Mouse (Mus musculus) midbrain, embryonic 13.5 days (tissue): ENCODE measurements at regions not wholly inside any gene's neighbourhood (a gene's known extent, or its start where the extent isn't known, plus 50 kb on each side); places are given as distances from the start of the nearest gene placed in this dataset.

Experiments
- ATAC-seq: fragments of 200-750 bp; cut with Nextera tagmentation; 2 replicates; pipeline ENCODE4 v1.8.0; 2017; ENCODE audit warnings: mild to moderate bottlenecking, moderate TSS enrichment, moderate library complexity
- H3K27ac ChIP-seq: fragments of 300-500 bp; sonication (generic); 2 replicates; pipeline ENCODE4 v1.5.1; 2015; ENCODE audit warnings: inconsistent platforms, mild to moderate bottlenecking, moderate library complexity
- H3K27me3 ChIP-seq: fragments of 300-500 bp; sonication (generic); 2 replicates; pipeline ENCODE4 v1.6.1; 2015; ENCODE audit warnings: mild to moderate bottlenecking, inconsistent platforms
- H3K36me3 ChIP-seq: fragments of 300-500 bp; sonication (generic); 2 replicates; pipeline ENCODE4 v1.6.1; 2015; ENCODE audit warnings: mild to moderate bottlenecking, inconsistent platforms
- H3K4me1 ChIP-seq: fragments of 300-500 bp; sonication (generic); replicated peaks from 2 replicates; pipeline ENCODE4 v1.6.1; 2015; ENCODE audit warnings: inconsistent platforms
- H3K4me2 ChIP-seq: fragments of 300-500 bp; sonication (generic); replicated peaks from 2 replicates; pipeline ENCODE4 v1.6.1; 2015; ENCODE audit warnings: moderate library complexity, mild to moderate bottlenecking, inconsistent platforms
- H3K4me3 ChIP-seq: fragments of 300-500 bp; sonication (generic); replicated peaks from 2 replicates; pipeline ENCODE4 v1.5.1; 2015; ENCODE audit warnings: mild to moderate bottlenecking, inconsistent platforms
- H3K9ac ChIP-seq: fragments of 300-500 bp; sonication (generic); replicated peaks from 2 replicates; pipeline ENCODE4 v1.6.1; 2015; ENCODE audit warnings: mild to moderate bottlenecking, inconsistent platforms
- H3K9me3 ChIP-seq: fragments of 300-500 bp; sonication (generic); 2 replicates; pipeline ENCODE4 v1.6.1; 2016; ENCODE audit warnings: mild to moderate bottlenecking, inconsistent platforms
- WGBS: fragments of 180-500 bp; shearing (Covaris S2); methylation state at CpG from one replicate; pipeline ENCODE4 v1.1.7; 2015; 5-methylcytosine and 5-hydroxymethylcytosine counted together

- Histone ChIP-seq H3K27ac (no peak overlapping the region), H3K4me1 (no peaks in the 10 kb centered on the region), H3K9me3 (no peaks in the 10 kb centered on the region), H3K4me2 (no peak overlapping the region), H3K36me3 (no peaks in the 10 kb centered on the region), H3K4me3 (no peak overlapping the region), H3K9ac (no peak overlapping the region), H3K27me3 (no peaks in the 10 kb centered on the region)
- ATAC-seq, result no peak
- 91% methylated on average over 2 of the region's 2 CpGs for WGBS
Measured at GRCm38 (mm10) chr3:42661956-42662355, 919.5 kb downstream of the D3Ertd751e start.

GRCm38 (mm10) chr3:42676668-42677398 lies 934.4 kb downstream of the D3Ertd751e start:
- WGBS, result 85% methylated on average over 2 of the region's 2 CpGs
- Histone ChIP-seq H3K9me3 (no peaks in the 10 kb centered on the region), H3K4me3 (no peak overlapping the region), H3K27ac (no peak overlapping the region), H3K4me1 (no peaks in the 10 kb centered on the region), H3K9ac (no peak overlapping the region), H3K36me3 (no peaks in the 10 kb centered on the region), H3K4me2 (no peak overlapping the region), H3K27me3 (no peaks in the 10 kb centered on the region)
- ATAC-seq, result no peak

- H3K4me3 ChIP-seq, result no peak overlapping the region
- no peaks in the 10 kb centered on the region for H3K27me3 ChIP-seq
- no peak for ATAC-seq
- no peaks in the 10 kb centered on the region for H3K4me1 ChIP-seq
- H3K27ac ChIP-seq, result no peak overlapping the region
- H3K9ac ChIP-seq, result no peak overlapping the region
- no peak overlapping the region for H3K4me2 ChIP-seq
- no peaks in the 10 kb centered on the region for H3K9me3 ChIP-seq
- H3K36me3 ChIP-seq, result no peaks in the 10 kb centered on the region
- WGBS, result 66% methylated on average over 2 of the region's 2 CpGs
Measured at GRCm38 (mm10) chr3:42694726-42695125, 952.3 kb downstream of the D3Ertd751e start.

DNA sequence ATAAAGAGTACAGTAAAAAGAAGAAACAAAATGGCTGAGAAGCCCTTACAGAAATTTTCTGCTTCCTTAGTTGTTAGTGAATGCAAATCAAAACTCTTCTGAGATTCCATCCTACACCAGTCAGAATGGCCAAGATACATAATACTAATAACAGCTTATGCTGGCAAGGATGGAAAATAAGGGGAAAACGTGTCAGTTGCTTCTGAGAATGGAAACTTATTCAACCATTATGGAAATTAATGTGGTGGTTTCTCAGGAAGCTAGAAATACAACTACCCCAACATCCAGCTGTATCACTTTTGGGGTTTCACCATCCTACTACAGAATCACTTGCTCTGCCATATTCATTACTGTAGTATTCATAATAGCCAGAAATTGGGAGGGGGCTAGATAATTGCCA lies 996.5 kb downstream of the D3Ertd751e start:
- Histone ChIP-seq H3K36me3 (no peaks in the 10 kb centered on the region), H3K4me2 (no peak overlapping the region), H3K27me3 (no peaks in the 10 kb centered on the region), H3K4me3 (no peak overlapping the region), H3K9me3 (no peaks in the 10 kb centered on the region), H3K4me1 (no peaks in the 10 kb centered on the region), H3K27ac (no peak overlapping the region), H3K9ac (no peak overlapping the region)
- WGBS, result 29% methylated on average over 1 of the region's 1 CpGs
- no peak for ATAC-seq

DNA sequence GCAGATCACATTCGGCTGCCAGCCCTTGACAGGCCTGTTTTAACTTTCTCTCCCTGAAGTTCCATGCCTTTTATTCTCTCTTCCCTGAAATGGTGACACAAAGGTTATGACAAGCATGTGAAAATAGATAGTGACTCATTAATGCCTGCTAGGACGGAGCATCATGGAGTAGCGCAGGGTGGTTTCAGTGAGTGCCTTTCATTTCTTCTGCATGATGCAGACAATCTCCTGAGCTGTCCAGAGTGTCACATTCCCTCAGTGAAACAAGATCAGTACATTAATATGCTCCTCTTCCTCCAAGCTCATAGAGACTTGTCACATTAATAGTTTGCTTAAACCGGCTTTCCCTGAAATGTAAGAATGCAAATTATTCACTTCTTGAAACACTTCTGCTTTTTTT lies 1010.7 kb downstream of the D3Ertd751e start:
- no peaks in the 10 kb centered on the region for H3K36me3 ChIP-seq
- H3K9me3 ChIP-seq, result no peaks in the 10 kb centered on the region
- no peak overlapping the region for H3K27ac ChIP-seq
- no peak overlapping the region for H3K4me2 ChIP-seq
- no peaks in the 10 kb centered on the region for H3K4me1 ChIP-seq
- H3K27me3 ChIP-seq, result no peaks in the 10 kb centered on the region
- WGBS, result 77% methylated on average over 4 of the region's 4 CpGs
- H3K4me3 ChIP-seq, result no peak overlapping the region
- no peak overlapping the region for H3K9ac ChIP-seq
- ATAC-seq, result peak; percentile 56; the same call in 1 of the 2 replicates

DNA sequence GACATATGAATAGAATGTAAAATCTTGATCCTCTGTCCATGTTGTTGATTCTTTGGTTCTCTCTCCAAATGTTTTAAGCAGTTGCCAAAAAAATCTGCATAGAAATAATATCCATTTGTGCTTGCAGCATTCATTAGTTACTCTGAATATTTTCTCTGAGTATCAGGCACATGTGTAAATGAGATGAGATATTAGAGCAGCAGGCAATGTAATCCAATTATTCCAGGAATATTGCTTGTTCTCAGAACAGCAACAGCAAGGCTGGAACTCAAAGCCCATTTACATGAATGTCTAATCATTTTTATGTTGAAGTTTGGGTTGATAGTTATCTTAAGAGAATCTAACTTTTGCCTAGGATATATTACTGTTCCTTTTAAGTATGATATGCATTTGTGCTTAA lies 1014.9 kb downstream of the D3Ertd751e start:
- H3K27me3 ChIP-seq, result no peaks in the 10 kb centered on the region
- H3K4me2 ChIP-seq, result no peak overlapping the region
- H3K9me3 ChIP-seq, result no peaks in the 10 kb centered on the region
- no peak overlapping the region for H3K9ac ChIP-seq
- H3K27ac ChIP-seq, result no peak overlapping the region
- H3K4me3 ChIP-seq, result no peak overlapping the region
- ATAC-seq, result no peak
- H3K4me1 ChIP-seq, result no peaks in the 10 kb centered on the region
- H3K36me3 ChIP-seq, result no peaks in the 10 kb centered on the region

DNA sequence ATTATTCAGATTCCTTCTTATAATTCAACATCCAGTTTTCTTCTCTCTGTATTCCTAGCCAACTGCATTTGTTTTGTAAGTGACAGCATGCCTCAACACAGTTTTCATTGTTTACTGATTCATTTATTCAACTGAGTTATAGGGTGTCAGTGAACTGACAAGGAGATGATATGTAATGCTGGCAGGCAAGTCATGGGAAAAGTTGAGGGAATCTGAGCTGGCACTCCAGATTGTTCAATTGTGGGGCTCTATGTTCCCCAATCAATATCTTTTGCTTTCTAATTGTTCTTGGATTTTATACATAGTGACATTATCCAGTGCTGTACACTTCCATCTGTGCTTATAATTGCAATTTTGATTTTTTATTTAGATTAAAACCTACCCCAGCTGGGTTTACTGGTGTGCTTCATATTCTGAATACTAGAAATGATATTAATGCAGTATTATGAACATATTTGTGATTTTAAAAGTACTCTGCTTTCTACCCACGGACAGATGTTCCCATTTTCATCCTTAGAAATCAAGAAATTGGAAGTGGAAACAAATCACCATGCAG lies 1015.5 kb downstream of the D3Ertd751e start:
- H3K27ac ChIP-seq, result no peak overlapping the region
- H3K9ac ChIP-seq, result no peak overlapping the region
- ATAC-seq, result no peak
- no peak overlapping the region for H3K4me3 ChIP-seq
- WGBS, result 62% methylated on average over 1 of the region's 1 CpGs
- H3K4me1 ChIP-seq, result no peaks in the 10 kb centered on the region
- no peaks in the 10 kb centered on the region for H3K36me3 ChIP-seq
- no peaks in the 10 kb centered on the region for H3K9me3 ChIP-seq
- no peak overlapping the region for H3K4me2 ChIP-seq
- no peaks in the 10 kb centered on the region for H3K27me3 ChIP-seq

DNA sequence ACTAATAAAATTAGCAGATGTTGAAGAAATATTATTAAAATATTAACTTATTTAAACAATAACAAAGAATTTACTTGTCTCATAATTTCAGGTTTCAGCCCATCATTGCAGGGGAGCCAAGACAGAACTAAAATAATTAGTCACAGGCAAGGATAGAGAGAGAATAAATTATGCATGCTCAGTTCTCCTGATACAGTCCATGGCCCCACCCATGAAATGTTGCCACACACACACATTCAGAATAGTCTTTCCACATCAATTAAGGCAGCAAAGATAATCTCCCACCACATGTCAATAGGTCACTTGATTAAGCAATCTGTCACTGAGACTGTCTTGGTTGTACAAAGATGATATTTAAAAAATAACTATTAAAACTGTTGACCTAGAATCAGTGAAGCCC lies 1019.8 kb downstream of the D3Ertd751e start:
- ATAC-seq, result no peak
- H3K4me3 ChIP-seq, result no peak overlapping the region
- no peaks in the 10 kb centered on the region for H3K36me3 ChIP-seq
- no peaks in the 10 kb centered on the region for H3K4me1 ChIP-seq
- no peaks in the 10 kb centered on the region for H3K27me3 ChIP-seq
- H3K9me3 ChIP-seq, result no peaks in the 10 kb centered on the region
- H3K9ac ChIP-seq, result no peak overlapping the region
- no peak overlapping the region for H3K4me2 ChIP-seq
- H3K27ac ChIP-seq, result no peak overlapping the region

- Histone ChIP-seq H3K4me3 (no peak overlapping the region), H3K27me3 (no peaks in the 10 kb centered on the region), H3K36me3 (no peaks in the 10 kb centered on the region), H3K4me2 (no peak overlapping the region), H3K9ac (no peak overlapping the region), H3K4me1 (no peaks in the 10 kb centered on the region), H3K9me3 (no peaks in the 10 kb centered on the region), H3K27ac (no peak overlapping the region)
- ATAC-seq, result no peak
- 87% methylated on average over 3 of the region's 3 CpGs for WGBS
Measured at GRCm38 (mm10) chr3:42783478-42783877, 1041.1 kb downstream of the D3Ertd751e start.

DNA sequence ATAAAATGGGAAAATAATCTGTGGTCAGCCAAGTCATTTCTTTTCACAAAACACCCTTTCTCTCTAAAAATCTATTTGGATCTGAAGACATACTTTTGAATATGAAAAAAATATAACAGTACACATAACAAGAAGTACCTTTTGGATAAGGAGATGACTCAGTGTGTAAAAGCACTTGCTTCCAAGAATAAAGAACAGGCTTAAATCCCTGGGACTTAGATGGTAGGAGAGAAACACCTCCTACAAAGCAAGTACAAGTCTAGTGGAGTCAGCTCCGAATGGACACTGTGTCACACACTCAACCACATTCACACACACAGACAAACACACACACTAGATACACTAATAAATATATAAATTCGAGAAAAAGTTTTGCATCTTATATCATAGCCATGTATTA lies 1041.8 kb downstream of the D3Ertd751e start:
- Histone ChIP-seq H3K4me3 (no peak overlapping the region), H3K27ac (no peak overlapping the region), H3K4me2 (no peak overlapping the region), H3K4me1 (no peaks in the 10 kb centered on the region), H3K27me3 (no peaks in the 10 kb centered on the region), H3K36me3 (no peaks in the 10 kb centered on the region), H3K9me3 (no peaks in the 10 kb centered on the region), H3K9ac (no peak overlapping the region)
- WGBS, result 83% methylated on average over 2 of the region's 2 CpGs
- no peak for ATAC-seq

DNA sequence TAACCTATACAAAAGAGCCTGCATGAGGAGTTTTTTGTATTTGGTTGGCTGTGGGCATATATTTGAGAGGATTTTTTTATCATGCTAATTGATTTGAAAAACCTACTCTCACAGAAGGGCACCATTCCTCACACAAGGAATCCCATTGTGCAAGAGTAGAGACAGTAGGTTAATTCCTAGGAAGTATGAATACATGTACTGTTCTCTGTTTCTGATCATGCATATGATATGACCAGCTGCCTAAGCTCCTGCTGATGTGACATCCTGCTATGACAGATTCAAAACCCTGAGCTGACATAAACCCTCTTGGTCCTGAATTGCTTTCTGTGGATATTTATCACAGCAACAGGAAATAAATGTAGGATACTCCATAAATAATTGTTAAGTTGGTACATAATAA lies 1048.0 kb downstream of the D3Ertd751e start:
- Histone ChIP-seq H3K36me3 (no peaks in the 10 kb centered on the region), H3K27me3 (no peaks in the 10 kb centered on the region), H3K9ac (no peak overlapping the region), H3K9me3 (no peaks in the 10 kb centered on the region), H3K27ac (no peak overlapping the region), H3K4me3 (no peak overlapping the region), H3K4me1 (no peaks in the 10 kb centered on the region), H3K4me2 (no peak overlapping the region)
- ATAC-seq, result no peak

DNA sequence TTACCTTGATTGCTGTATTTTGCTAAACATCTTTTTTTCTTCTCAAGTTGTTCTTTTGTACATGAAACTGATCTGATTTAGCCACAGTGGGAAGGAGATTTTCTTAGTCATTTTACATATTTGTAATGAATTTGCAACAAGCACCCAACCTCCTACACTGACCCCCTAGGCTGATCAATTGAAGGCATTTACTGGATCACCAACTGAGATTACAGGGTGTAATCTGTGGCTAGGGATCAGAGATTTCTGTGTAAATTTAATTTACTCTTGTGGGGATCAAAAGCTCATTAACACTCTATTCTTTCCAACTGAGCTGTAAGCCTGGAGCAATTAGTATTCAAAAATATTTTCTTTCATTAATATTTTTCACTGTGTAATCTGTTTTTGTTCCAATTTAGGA lies 1049.5 kb downstream of the D3Ertd751e start:
- no peaks in the 10 kb centered on the region for H3K9me3 ChIP-seq
- peak; percentile 66; the same call in 1 of the 2 replicates for ATAC-seq
- H3K36me3 ChIP-seq, result no peaks in the 10 kb centered on the region
- no peak overlapping the region for H3K4me3 ChIP-seq
- H3K4me2 ChIP-seq, result no peak overlapping the region
- no peak overlapping the region for H3K27ac ChIP-seq
- H3K27me3 ChIP-seq, result no peaks in the 10 kb centered on the region
- H3K4me1 ChIP-seq, result no peaks in the 10 kb centered on the region
- no peak overlapping the region for H3K9ac ChIP-seq

GRCm38 (mm10) chr3:42830456-42830855 lies 1088.0 kb downstream of the D3Ertd751e start:
- 46% methylated on average over 1 of the region's 1 CpGs for WGBS
- ATAC-seq, result peak; percentile 37; the same call in 1 of the 2 replicates
- no peaks in the 10 kb centered on the region for H3K4me1 ChIP-seq

More at GRCm38 (mm10) chr3:42830456-42830855, 1088.0 kb downstream of the D3Ertd751e start:
- no peak overlapping the region for H3K9ac ChIP-seq
- no peaks in the 10 kb centered on the region for H3K36me3 ChIP-seq
- no peaks in the 10 kb centered on the region for H3K9me3 ChIP-seq
- H3K4me3 ChIP-seq, result no peak overlapping the region
- H3K27ac ChIP-seq, result no peak overlapping the region
- H3K4me2 ChIP-seq, result no peak overlapping the region
- H3K27me3 ChIP-seq, result no peaks in the 10 kb centered on the region
